Mouse (Mus musculus) gastrocnemius, postnatal 4 days (tissue): Measurements from ENCODE around the gene Eddm3b. TPM values are rescaled to one million over a fixed set of nuclear protein-coding genes. Genes with fewer than 3 reads are reported as not detected.

ENCODE experiments used
- DNase-seq, 2 experiments: peaks; one replicate each; pipeline ENCODE4 v3.0.0; 2021 to 2022; ENCODE audit warnings: low spot score in 2 of 2, mixed read lengths in 2 of 2
- long read RNA-seq, 2 experiments: library from polyadenylated mRNA; stranded (forward); transcript quantifications; one replicate each; pipeline ENCODE4 v2.0.0; 2021
- total RNA-seq, 2 experiments: library from RNA; stranded (reverse); gene quantifications; 2 replicates each; pipeline ENCODE4 v1.2.3; 2021

The Eddm3b gene
- not detected for total RNA-seq
- long read RNA-seq, experiment 1: 0 reads
- long read RNA-seq, experiment 2: 0 reads

GRCm38 (mm10) chr14:51113916-51114560 lies at the start of gene Eddm3b:
Eddm3b (plus strand) TSS chr14:51114426.
- DNase-seq: no peak

- no peak for DNase-seq
These were observed 45.3 kb upstream of the Eddm3b start for GRCm38 (mm10) chr14:51068956-51069355.

GRCm38 (mm10) chr14:51069617-51070016 lies 44.6 kb upstream of the Eddm3b start:
- DNase-seq: no peak

- DNase-seq: no peak
These were observed 39.9 kb upstream of the Eddm3b start, which contains the start of gene Olfr750 for GRCm38 (mm10) chr14:51074335-51074734. Olfr750 (minus strand) TSS chr14:51074435.

GRCm38 (mm10) chr14:51079180-51079579 lies 35.0 kb upstream of the Eddm3b start:
- no peak for DNase-seq

GRCm38 (mm10) chr14:51081035-51081434 lies 33.2 kb upstream of the Eddm3b start:
- DNase-seq: no peak

- no peak for DNase-seq
These were observed 31.3 kb upstream of the Eddm3b start for GRCm38 (mm10) chr14:51082599-51083581.

GRCm38 (mm10) chr14:51083805-51084204 lies 30.4 kb upstream of the Eddm3b start:
- DNase-seq: no peak

GRCm38 (mm10) chr14:51085086-51085485 lies 29.1 kb upstream of the Eddm3b start:
- DNase-seq: no peak

GRCm38 (mm10) chr14:51085911-51086310 lies 28.3 kb upstream of the Eddm3b start:
- DNase-seq: no peak

GRCm38 (mm10) chr14:51087762-51088161 lies 26.5 kb upstream of the Eddm3b start:
- DNase-seq: no peak

- peak in 1 of 2 experiments; percentile 78 for DNase-seq
These were observed 25.9 kb upstream of the Eddm3b start for GRCm38 (mm10) chr14:51088166-51088969.

- DNase-seq: peak; percentile 84 to 90
These were observed 25.1 kb upstream of the Eddm3b start for GRCm38 (mm10) chr14:51088970-51089673.

- DNase-seq: no peak
These were observed 24.6 kb upstream of the Eddm3b start for GRCm38 (mm10) chr14:51089674-51090076.

GRCm38 (mm10) chr14:51090077-51090781 lies 24.0 kb upstream of the Eddm3b start:
- peak; percentile 62 to 75 for DNase-seq

GRCm38 (mm10) chr14:51090921-51091900 lies 23.0 kb upstream of the Eddm3b start, which contains the start of the genes Rnase4 and Ang:
Rnase4 (plus strand) TSS chr14:51091077.
Ang (plus strand) TSS chr14:51091150.
- DNase-seq: peak in 1 of 2 experiments; percentile 75

- DNase-seq: no peak
These were observed 22.1 kb upstream of the Eddm3b start for GRCm38 (mm10) chr14:51092073-51092620.

- DNase-seq: no peak
These were observed 20.7 kb upstream of the Eddm3b start for GRCm38 (mm10) chr14:51093496-51093895.
